Mouse (Mus musculus): ENCODE measurements around the gene Nell1.

- no peak for TF ChIP-seq CTCF (IDR thresholded peaks at IDR 0.05; ENCODE audit: borderline replicate concordance, insufficient read depth, low read length)
- no peak for TF ChIP-seq POLR2A (IDR thresholded peaks at IDR 0.05; ENCODE audit: low read depth, low read length)
These were observed 895.5 kb downstream of the Nell1 start for GRCm38 (mm10) chr7:50870181-50870580.
